Mouse (Mus musculus): Measurements from ENCODE around the gene Zfp536.

Gene Zfp536

DNA sequence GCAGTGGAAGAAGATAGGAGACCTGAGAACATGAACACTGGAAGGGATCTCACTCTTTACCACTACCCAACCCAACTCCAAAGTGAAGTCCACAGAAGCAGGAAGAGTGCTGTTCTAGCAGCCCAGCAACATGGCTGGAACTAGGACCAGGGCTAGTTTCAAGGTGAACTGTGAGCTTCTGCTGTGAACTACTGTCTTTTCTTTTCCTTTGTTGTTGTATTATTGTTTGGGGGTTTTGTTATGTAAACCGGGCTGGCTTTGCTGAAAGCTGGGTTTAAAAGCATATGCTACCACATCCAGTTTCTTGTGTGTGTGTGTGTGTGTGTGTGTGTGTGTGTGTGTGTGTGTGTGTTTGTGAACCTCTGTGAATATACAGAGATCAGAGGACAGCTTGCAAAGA lies 216.6 kb downstream of the Zfp536 start:
- no peak for DNase-seq (ENCODE audit: low read depth in 1 of 2, low spot score in 2 of 2)

DNA sequence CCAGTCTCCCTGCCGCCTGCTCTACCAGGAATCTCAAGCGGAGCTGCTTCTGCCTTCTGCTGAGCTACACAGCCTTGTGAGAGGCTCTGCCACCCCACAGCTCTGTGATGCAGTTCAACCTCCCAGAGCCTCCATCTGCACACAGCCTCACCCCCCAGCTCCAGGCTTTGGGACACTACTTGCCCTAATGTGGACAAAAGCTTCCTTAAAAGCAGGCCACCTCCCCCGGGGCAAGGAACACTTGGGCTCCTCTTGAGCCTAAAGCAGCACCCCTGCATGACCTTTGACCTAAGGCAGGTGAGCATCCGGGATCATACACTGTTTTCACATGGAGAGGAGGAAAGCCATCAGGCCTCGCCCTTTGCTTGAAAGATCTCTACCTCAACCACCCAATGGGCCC lies 219.0 kb downstream of the Zfp536 start:
- DNase-seq (ENCODE audit: low read depth in 1 of 2, low spot score in 2 of 2) = no peak

DNA sequence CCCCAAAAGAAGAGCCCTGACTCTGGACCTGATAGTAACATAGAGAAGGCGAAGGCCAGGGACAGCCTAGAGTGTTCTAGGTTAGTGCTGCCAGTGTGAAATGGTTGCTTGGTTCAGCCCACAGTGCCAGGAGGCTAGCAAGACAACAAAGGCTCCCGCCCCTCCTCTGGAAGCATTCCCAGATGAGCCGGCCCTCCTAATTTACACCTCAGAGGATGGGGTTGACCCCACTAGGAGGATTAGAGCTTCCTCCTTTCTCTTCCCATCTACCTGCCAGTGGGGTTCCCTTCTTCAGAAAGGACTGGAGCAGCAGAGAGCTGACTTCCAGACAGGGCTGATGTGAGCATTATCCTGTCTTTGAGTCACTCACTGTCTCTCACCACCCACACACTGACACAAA lies 219.8 kb downstream of the Zfp536 start:
- no peak for DNase-seq (ENCODE audit: low read depth in 1 of 2, low spot score in 2 of 2)

DNA sequence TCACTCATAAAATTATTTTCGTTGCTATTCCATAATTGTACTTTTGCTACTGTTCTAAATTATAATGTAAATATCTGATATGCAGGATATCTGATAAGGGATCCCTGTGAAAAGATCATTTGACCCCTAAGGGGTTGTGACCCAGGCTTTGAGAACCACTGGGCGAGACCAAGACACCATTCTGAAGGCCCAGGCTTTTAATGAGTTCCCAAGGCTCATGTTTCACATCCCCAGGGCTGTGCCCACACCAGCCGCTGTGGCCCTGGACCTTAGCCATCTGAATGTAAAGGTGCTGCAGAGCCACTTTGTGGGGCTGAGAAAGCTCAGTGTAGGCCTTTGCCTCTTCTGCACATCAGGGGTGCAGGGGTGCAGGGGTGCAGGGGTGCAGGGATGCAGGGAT lies 221.1 kb downstream of the Zfp536 start:
- no peak for DNase-seq (ENCODE audit: low read depth in 1 of 2, low spot score in 2 of 2)

DNA sequence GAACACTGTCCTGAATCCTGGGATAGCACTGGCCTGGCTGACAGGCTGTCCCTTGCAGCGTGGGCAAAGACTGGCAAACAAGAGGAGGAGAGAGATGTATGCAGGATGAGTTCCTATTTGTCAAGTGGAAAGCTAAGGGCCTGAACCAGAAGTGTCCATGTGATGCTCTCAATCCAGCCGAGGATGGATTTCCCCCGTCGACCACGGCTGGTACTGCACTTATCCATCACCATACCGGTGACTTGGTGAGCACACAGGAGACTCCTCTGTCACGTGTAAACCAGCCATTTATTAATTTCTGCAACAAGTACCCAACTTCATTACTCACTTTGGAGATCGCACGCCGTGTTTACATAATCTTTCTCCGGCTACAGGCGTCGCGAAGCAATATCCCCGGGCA lies 224.6 kb downstream of the Zfp536 start:
- no peak for DNase-seq (ENCODE audit: low read depth in 1 of 2, low spot score in 2 of 2)

DNA sequence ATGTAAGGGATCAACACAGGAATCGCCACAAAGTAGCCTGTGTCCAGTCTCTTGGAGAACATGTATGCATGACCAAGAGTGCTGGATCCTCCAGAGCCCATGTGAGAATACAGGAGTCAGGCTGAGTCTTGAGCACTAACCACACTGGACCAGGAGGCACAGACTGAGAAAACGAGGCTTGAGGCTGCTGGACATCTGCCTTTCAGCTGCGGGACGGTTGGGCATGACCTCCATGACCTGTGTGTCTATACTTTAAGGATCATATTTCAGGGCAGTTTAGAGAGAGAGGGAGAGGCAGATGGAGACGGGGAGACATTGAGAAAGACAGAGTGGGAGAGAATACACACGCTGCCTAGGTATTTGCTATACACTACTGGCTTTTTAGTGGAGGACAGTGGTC lies 229.4 kb downstream of the Zfp536 start:
- no peak for DNase-seq (ENCODE audit: low read depth in 1 of 2, low spot score in 2 of 2)

DNA sequence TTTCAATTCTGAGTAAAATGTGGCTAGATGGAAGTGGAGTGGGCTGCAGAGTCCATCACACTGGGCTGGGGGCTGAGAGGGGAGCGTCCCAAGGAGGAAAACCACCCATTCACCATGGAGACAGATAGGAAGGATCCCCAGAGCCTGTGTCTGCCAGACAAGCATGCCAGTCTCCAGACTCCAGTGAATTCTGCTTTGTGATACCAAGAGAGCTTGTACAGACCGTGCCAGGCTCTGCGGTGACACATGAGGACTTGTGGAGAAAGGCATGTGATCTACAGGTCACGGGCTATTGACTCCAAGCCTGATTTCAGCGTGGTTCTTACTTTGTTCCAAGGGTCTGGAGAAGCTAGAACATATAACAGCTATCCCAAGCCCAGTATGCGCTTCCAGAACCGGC lies 230.5 kb downstream of the Zfp536 start:
- DNase-seq (ENCODE audit: low read depth in 1 of 2, low spot score in 2 of 2) = no peak

DNA sequence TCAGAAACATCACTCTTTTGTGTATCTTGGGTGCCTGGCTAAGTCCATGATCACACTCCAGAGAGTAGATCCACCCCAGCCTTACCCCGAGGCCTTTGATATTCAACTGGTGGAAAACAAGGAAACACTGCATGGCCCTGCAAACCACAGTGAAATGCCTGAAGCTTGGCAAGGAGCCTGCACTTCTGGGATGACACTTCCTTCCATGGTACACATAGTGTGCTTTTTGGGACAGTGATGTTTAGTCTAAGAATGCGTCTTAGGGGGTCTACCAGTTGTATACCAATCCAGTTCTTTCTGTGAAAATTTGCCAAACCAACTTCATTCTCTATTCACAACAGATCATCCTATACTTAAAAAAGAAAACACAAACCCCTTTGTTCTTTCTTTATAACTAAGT lies 242.3 kb downstream of the Zfp536 start:
- no peak for DNase-seq (ENCODE audit: low read depth in 1 of 2, low spot score in 2 of 2)

DNA sequence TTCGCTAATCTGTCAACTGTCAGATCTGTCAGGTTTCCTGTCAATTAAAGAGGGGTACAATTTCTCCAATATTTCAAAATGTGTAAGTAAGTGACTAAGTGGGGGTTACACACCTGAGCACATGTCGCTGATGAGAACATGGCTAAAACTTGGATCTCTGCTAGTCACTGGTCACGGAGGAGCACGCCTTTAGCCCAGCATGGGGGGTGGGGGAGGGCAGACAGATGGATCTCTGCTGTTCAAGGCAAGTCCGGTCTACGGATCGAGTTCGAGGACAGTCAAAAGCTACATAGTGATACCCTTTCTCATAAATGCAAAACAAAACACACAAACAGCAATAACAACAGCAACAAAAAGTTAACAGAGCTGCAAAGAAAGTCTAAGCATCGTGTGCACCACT lies 245.1 kb downstream of the Zfp536 start:
- DNase-seq (ENCODE audit: low read depth in 1 of 2, low spot score in 2 of 2) = no peak

DNA sequence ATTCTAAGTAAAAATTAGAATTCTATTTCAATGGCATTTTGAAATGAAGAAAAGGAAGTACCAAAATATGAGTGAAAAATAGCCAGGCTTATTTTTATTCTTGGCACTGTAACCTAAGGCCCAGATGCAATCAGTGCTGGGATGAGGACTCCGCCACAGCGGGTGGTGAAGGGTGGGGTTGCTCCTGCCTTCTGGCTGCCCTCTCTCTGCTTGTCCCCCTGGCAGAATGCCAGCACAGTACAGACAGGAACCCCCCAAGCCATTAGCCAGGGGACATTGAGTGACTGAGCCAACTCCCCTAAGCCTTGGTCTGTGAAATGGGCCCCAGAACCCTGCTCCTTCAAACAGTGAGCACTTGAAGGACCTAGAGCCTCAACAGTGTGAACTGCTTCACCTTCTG lies 245.6 kb downstream of the Zfp536 start:
- DNase-seq (ENCODE audit: low read depth in 1 of 2, low spot score in 2 of 2) = no peak

DNA sequence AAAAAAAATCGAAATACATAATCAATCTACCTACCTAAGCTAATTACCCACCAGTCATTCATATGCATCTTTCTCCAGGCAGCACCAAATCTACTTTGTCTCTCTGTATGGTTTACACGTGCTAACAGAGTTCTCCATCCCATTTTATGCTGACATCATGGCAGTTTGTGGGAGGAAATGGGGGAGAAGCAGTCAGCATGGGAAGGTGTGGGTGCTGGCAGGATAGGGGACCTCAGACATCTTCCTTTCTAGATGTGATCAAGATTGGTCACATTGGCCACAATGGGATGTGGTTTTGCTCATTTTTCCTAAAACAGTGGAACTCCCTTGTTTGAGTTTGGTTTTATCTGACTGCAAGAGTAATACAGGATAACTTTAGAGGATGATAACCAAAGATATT lies 252.0 kb downstream of the Zfp536 start:
- no peak for DNase-seq (ENCODE audit: low read depth in 1 of 2, low spot score in 2 of 2)

DNA sequence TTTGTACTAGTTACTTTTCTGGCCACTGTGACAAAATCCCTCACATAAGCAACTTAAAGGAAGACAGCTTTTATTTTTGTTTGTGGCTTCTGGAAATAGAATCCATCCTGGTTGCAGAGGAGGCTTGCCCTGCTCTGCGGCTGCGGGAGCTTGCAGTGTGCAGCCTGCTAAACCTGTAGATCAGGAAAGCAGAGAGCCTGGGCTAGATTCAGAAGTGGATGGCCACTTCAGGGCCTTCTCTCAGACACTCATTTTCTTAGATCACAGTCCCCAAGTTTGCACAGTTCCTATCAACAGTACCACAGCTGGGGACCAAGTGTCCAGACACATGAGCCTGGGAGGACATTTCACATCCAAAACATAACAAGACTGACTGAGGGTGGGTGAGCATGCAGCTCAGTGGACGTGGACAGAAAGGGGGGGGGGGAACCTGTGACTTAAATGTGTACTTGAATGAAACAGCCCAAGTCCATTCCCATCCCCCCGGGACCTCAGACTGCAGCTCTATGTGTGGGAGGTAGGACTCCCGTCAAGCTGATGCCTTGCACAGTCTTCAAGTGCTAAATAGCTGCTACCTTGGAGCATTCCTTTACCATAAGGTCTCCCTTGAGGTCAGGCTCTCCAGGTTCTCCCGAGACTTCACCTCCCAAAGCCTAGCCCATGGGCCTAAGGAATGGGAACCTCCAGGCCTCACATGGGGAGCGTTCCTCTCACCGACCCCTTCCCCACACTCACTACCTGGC lies 262.3 kb downstream of the Zfp536 start:
- no peak for DNase-seq (ENCODE audit: low read depth in 1 of 2, low spot score in 2 of 2)

DNA sequence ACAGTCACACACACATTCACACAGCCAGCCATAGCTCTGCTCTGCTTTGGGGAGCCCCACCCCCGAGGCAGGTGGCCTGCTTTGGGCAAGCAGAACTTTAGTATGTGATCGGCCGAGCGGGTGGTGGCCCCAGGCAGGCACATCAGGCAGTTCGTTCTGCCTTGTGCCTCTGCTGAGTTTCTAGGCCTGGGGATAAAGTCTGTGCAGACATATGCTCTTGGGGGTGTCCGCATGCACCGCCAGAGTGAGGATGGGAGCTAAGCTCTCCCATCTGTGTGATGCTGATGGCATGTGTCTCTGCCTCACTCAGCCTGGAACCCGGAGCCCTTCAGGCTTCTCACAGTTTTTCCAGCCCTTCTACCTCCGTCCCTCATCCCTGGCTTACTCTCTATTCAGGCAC lies 263.7 kb downstream of the Zfp536 start:
- DNase-seq (ENCODE audit: low read depth in 1 of 2, low spot score in 2 of 2) = no peak

DNA sequence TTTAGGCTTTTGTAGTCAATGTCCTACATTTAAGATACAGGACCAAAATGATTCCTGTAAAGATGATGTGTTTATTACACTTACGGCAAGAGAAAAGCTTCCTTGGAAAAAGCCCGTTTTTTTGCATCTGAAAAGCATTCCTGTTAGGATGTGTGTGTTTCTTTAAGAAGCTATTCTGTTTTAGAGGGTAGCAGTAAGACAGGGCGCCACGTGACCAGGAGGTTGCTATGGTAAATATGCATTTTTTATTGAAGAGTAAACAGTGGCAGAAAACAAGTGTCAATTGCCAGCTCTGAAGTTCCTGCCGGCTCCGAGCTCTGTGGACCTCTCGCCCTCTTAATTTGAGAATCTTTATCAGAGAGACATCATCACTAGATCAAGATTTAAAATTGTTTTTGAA lies 267.9 kb downstream of the Zfp536 start:
- no peak for DNase-seq (ENCODE audit: low read depth in 1 of 2, low spot score in 2 of 2)

DNA sequence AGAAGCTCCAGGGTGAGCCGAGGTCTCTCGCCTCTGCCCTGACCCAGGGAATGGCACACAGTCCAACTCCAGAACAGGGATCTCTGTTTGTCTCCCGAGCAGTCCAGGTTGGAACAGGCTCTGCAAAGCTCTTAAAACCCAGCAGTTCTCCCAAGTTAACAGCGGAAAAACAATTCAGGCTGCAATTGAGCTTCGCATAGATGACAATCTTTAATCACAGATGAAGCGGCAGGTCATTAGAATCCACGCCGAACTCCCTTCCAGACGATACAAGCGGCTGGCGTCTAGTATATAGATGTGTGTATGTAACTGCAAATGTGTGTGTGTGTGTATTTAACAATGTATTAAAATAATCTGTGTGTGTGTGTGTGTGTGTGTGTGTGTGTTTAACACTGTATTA lies 268.3 kb downstream of the Zfp536 start:
- DNase-seq (ENCODE audit: low read depth in 1 of 2, low spot score in 2 of 2) = no peak

DNA sequence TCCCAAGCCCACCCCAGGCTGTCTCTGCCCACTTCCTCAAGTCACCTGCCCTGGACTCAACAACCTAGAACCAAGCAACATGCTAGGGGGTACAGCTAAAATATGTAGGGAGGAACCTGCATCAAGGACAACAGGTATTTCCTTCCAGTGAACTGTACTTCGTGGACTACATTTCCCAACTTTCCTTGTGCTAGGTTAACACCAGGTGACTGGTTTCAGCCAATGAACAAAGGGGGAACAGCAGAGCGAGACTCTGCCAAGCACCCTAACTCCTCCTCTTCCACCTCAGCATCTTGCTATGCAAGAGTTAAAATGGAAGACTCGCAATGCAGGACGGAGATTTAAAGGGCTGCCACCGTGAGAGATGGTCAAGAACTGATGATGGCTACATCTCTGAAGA lies 274.6 kb downstream of the Zfp536 start:
- DNase-seq (ENCODE audit: low read depth in 1 of 2, low spot score in 2 of 2) = no peak

DNA sequence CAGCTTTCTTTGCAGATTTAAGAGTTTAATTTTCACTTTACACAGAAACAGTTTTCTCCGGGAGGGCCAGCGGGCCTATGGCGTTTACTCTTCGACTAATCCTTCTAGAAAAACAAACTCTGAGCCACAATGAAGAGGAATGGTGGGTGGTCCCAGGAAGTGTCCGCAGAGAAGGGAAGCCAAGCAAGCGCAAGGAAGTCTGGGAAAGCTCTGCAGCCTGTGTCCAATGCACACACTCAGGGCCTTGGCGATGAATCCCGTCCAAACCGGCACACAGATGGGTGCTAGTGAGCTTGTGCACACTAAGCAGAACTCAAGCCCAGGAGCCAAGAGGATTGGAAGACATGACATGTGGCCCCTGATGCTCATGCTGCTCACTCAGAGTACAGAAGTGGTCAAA lies 276.9 kb downstream of the Zfp536 start:
- DNase-seq (ENCODE audit: low read depth in 1 of 2, low spot score in 2 of 2) = no peak

DNA sequence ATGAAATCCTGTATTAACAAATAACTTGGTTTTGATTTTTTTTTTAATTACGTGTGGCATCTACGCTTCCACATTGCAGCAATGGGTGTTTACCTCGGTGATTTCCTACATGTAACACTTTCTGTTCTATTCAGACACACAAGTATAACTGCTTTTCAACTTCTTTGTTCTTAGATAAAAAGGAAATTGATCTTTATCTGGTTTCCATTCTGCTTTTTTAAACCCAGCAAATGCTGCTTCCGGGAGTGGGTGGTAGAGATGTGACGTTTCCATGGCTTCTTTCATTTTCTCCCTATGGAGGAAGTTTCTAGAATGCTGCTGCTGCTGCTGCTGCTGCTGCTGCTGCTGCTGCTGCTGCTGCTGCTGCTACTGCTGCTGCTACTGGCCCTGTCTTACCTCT lies 283.1 kb downstream of the Zfp536 start:
- peak in 1 of 2 experiments; percentile 8 for DNase-seq (ENCODE audit: low read depth in 1 of 2, low spot score in 2 of 2)

DNA sequence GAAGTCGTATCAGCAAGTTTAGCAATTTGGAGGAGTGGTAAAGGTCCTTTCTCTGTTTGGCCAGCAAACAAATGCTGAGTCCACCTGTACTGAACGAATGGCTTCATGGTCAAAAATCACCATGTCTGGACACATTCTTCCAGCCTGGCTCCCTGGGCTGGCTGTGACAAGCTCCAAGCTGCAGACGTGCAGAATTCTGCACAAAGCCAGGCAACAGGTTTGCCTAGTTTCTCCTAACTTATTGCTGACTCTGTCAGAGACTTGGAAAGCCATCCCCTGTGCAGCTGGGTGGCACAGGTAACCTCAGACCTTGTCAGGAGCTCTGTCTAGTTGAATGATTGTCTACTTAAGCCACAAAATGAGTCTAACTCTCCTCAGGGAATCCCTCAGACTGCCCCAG lies 288.5 kb downstream of the Zfp536 start:
- no peak for DNase-seq (ENCODE audit: low read depth in 1 of 2, low spot score in 2 of 2)

DNA sequence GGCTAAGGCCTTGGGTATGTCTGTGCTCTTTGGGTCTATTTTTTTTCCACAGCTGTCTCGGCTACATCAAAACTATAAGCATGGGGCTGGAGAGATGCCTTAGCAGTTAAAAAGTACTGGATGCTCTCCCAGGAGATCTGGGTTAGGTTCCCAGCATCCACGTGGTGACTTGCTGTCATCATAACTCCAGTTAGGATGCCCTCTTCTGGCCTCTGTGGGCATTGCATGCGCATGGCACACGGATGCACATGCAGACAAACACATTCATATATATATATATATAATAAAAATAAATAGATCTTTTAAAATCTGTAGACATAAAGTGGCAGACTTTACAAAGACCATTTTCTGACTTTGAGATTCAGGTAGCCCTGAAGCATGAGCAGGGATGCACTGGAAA lies 290.9 kb downstream of the Zfp536 start:
- DNase-seq (ENCODE audit: low read depth in 1 of 2, low spot score in 2 of 2) = no peak

DNA sequence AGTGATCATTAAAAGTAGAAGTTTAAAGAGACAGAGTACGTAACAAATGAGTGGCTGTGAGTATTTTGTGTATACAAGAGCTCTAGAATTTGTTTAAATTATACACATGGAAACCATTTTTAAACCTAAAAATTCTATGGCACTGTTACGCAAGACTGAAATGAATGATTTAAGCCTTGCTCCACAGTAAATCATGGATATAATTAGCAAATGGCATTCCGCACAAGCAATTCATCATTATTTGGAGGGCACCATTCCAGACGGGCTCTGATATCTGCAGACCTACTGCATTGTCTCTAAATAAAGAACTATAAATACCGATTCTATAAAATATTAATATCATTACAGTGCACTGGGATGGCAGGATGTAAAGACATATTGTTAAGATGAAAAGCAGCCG lies 292.3 kb downstream of the Zfp536 start:
- DNase-seq (ENCODE audit: low read depth in 1 of 2, low spot score in 2 of 2) = no peak

DNA sequence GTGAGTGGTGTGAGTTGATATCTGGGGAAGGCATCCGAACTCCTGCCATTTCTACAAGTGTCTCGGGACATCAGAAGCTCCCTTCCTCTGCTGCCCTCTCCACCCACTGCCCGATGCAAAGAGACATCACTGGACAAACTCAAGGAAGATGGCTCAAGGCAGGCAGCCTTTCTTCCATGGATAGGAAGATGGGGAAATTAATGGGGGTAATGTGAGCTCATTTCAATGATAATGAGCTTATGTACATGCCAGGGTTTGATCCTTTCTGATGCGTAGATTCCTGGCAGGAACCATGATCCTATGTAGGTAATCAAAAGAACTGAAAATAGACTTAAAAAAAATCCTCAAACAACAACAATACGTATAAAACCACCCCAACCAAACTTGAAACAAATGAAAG lies 296.1 kb downstream of the Zfp536 start:
- no peak for DNase-seq (ENCODE audit: low read depth in 1 of 2, low spot score in 2 of 2)

DNA sequence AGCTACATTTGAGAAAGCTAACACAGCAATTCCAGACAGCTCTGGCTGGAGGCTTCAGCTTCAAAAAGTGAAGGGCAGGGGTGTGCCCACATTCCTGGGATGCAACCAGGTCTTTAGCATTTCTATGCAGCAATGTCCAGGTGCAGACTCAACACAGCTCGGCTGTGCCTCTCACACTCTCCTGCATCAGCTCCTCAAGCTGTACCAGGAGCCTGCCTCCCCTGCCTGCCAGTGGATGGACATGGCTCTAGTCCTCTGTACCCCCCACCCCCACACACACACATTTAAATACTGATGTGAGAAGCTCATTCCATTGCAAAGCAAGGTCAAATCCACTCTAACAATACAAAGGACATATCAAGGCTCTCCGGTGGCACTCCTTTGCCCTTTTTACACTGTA lies 298.0 kb downstream of the Zfp536 start:
- no peak for DNase-seq (ENCODE audit: low read depth in 1 of 2, low spot score in 2 of 2)

DNA sequence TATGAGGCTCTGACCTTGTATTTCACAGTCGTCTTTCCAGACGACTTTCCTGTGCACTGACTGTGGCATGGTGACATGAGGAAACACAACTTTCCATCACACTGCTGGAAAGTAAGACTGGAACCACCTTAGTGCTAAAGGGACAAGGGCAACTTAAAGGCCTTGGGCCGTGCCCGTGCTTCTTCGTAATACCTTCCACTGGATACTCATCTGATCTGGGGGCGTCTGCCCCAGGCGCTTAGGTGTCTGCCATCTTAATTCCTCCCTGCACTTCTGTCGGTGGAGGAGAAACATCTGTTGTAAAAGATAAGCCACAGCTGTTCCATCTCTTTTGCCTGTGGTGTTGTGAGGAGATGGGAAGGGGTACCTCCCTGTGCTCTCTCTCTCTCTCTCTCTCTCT lies 299.2 kb downstream of the Zfp536 start:
- no peak for DNase-seq (ENCODE audit: low read depth in 1 of 2, low spot score in 2 of 2)
